Mouse (Mus musculus): Measurements from ENCODE around the gene Zfr2. TPM values are rescaled to one million over a fixed set of nuclear protein-coding genes. Genes with fewer than 3 reads are reported as not detected.
A peak's percentile ranks its signal among the peaks of the same experiment; 100 is the strongest.

The Zfr2 gene
- polyA plus RNA-seq, 1 experiment from 2014 or later = 4.1 TPM

DNA sequence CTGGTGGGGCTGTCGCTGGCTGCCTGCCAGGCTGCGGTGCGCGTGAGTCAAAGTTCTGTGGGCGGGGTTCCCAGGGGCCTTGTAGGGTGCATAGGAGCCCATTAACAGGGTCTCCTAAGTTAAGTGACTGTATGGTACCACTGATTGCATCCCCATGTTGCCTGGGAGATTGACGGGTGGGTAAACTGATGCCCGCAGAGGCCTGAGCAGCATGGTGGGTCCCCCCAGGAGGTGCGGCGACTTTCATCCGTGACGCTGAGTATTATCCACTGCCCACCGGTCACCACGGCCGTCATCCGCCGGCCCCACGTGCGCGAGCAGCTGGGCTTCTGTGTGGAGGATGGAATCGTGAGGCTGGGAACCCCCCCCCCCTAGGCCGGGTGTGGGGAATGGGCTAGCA, 39.4 kb downstream of the Zfr2 start:
- 93% methylated on average over 21 of the region's 21 CpGs for WGBS
- ATAC-seq (ENCODE audit: extremely low read depth, insufficient number of reproducible peaks, low FRiP score, low TSS enrichment) = no peak
- H3K4me3 ChIP-seq = no peak overlapping the region

DNA sequence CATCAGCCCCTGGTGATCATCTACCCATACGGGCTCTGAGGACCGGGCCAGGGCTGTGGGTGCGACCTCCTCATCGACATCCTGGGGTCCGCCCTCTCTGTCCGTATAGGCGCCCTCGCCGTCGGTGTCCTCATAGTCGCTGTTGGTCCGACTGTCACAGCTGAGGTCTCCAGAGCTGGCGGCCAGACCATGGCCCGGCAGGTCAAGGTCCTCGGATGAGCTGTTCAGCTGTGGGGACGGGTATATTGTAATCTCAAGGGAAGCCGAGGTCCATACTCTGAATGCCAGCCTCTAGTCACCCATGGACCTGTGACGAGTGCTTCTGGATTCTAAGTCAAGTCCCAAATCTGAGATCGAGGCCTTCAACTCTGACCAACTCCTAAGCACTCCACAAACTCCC, 40.9 kb downstream of the Zfr2 start:
- Histone ChIP-seq H3K27ac (replicated peaks) (no peak overlapping the region), H3K36me3 (peaks cover 50% of the 10 kb centered on the region), H3K4me3 (no peak overlapping the region), H3K9ac (no peak overlapping the region), H3K27me3 (replicated peaks) (peaks cover 19% of the 10 kb centered on the region), H3K4me2 (no peak overlapping the region), H3K9me3 (no peaks in the 10 kb centered on the region), H3K4me1 (peaks cover 6% of the 10 kb centered on the region)
- WGBS = 91% methylated on average over 19 of the region's 19 CpGs
- ATAC-seq (ENCODE audit: extremely low read depth, insufficient number of reproducible peaks, low FRiP score, low TSS enrichment) = no peak

More for the DNA sequence above, 39.4 kb downstream of the Zfr2 start:
- H3K27me3 ChIP-seq (replicated peaks) = peaks cover 5% of the 10 kb centered on the region
- no peaks in the 10 kb centered on the region for H3K9me3 ChIP-seq
- H3K4me2 ChIP-seq = no peak overlapping the region
- peaks cover 50% of the 10 kb centered on the region for H3K36me3 ChIP-seq
- H3K4me1 ChIP-seq = peaks cover 14% of the 10 kb centered on the region
- H3K9ac ChIP-seq = no peak overlapping the region
- H3K27ac ChIP-seq (replicated peaks) = no peak overlapping the region

DNA sequence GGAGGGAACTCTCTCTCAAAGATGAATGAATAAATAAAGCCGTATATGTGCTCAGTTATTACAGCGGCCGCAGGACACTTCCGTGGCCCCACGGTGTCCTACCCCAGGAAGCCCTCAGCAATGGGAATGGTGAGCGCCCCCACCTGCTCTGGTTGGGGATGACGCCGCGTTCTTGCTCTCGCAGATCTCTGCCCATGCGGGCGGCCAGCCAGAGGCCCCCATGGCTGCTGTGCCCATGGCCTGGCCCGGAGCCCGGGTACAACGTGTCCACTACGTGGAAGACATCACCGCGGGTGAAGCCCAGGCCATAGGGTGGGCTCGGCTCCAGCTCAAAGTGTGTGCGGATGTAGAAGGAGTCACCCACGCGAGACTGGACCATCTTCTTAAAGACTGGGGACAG, 44.7 kb downstream of the Zfr2 start:
- H3K27me3 ChIP-seq (replicated peaks) = peaks cover 56% of the 10 kb centered on the region
- ATAC-seq (ENCODE audit: extremely low read depth, insufficient number of reproducible peaks, low FRiP score, low TSS enrichment) = no peak

DNA sequence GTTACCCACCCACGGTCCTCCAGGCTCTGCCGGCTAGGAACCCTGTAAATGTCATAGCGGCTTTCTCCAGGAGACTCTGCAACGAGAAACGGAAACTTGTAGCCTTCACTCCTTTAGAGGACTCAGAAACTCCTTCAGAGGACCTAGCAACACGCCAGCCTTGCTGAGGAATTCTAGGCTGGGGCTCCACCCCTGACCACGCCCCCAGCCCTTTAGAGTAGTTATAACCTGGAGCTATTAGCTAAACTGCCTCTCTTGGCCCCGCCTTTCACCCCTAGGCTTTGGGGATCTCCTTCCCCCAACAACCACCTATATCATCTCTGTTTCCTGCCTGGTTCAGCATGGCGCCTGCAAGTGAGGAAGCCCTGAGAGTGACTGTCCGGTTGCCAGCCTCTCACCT, 46.5 kb downstream of the Zfr2 start:
- no peak overlapping the region for H3K27ac ChIP-seq (replicated peaks)
- H3K9me3 ChIP-seq = no peaks in the 10 kb centered on the region
- H3K4me3 ChIP-seq = peak overlapping the region; percentile 4; the same call in 1 of the 2 replicates
- H3K4me1 ChIP-seq = peaks cover 7% of the 10 kb centered on the region
- H3K9ac ChIP-seq = peak overlapping the region; percentile 52; the same call in 1 of the 2 replicates
- H3K27me3 ChIP-seq (replicated peaks) = peaks cover 74% of the 10 kb centered on the region
- no peaks in the 10 kb centered on the region for H3K36me3 ChIP-seq
- no peak for ATAC-seq (ENCODE audit: extremely low read depth, insufficient number of reproducible peaks, low FRiP score, low TSS enrichment)
- 26% methylated on average over 10 of the region's 10 CpGs for WGBS
- H3K4me2 ChIP-seq = peak overlapping the region; percentile 41

More for the DNA sequence above, 44.7 kb downstream of the Zfr2 start:
- H3K4me1 ChIP-seq = peaks cover 7% of the 10 kb centered on the region
- 65% methylated on average over 22 of the region's 22 CpGs for WGBS
- H3K4me2 ChIP-seq = no peak overlapping the region
- no peaks in the 10 kb centered on the region for H3K9me3 ChIP-seq
- H3K4me3 ChIP-seq = no peak overlapping the region
- H3K36me3 ChIP-seq = peaks cover 15% of the 10 kb centered on the region
- H3K9ac ChIP-seq = no peak overlapping the region
- no peak overlapping the region for H3K27ac ChIP-seq (replicated peaks)

DNA sequence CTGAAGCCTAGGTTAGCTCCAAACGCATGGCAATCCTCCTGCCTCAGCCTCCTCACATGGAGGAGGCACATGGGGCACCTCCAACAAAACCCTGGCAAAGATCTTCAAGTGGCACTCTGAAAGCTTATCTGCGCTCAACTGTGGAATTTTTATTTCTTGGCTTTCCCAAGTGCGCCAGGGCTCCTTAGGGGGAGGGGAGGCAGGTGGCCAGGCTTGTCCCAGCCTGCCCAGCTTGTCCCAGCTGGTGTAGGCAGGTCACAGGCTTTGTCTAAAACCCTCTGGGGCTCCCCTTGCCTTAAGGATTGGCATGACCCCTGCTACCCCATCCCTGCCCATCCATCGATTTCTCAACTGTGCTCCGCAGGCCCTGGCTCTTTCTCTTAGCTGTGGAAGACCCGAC, 51.2 kb downstream of the Zfr2 start:
- Histone ChIP-seq H3K9me3 (no peaks in the 10 kb centered on the region), H3K4me1 (peaks cover 15% of the 10 kb centered on the region), H3K4me3 (no peak overlapping the region), H3K27ac (replicated peaks) (no peak overlapping the region), H3K9ac (no peak overlapping the region), H3K4me2 (no peak overlapping the region), H3K27me3 (replicated peaks) (peaks cover 82% of the 10 kb centered on the region), H3K36me3 (no peaks in the 10 kb centered on the region)
- WGBS = 50% methylated on average over 6 of the region's 6 CpGs
- ATAC-seq (ENCODE audit: extremely low read depth, insufficient number of reproducible peaks, low FRiP score, low TSS enrichment) = no peak

DNA sequence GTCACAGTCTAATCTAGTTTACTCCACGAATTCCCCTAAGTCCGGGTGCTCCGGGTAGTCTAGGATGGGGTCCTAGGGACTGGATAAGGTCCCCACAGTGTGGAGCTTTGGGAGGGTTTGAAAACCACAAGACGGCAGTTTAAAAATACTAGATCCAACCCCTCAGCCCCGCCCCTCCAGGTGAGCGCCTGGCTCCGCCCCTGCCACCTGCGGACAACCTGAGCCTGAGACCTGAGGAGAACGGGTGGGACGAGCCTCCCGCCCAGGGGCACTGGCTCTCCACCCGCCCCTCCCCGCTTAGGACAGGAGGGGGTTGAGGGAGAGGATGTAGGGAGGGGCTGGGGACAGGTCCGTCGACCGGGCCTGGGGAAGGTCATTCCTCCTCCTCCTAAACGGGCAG, 51.8 kb downstream of the Zfr2 start:
- Histone ChIP-seq H3K9ac (no peak overlapping the region), H3K4me2 (peak overlapping the region; percentile 77)
- ATAC-seq (ENCODE audit: extremely low read depth, insufficient number of reproducible peaks, low FRiP score, low TSS enrichment) = no peak

DNA sequence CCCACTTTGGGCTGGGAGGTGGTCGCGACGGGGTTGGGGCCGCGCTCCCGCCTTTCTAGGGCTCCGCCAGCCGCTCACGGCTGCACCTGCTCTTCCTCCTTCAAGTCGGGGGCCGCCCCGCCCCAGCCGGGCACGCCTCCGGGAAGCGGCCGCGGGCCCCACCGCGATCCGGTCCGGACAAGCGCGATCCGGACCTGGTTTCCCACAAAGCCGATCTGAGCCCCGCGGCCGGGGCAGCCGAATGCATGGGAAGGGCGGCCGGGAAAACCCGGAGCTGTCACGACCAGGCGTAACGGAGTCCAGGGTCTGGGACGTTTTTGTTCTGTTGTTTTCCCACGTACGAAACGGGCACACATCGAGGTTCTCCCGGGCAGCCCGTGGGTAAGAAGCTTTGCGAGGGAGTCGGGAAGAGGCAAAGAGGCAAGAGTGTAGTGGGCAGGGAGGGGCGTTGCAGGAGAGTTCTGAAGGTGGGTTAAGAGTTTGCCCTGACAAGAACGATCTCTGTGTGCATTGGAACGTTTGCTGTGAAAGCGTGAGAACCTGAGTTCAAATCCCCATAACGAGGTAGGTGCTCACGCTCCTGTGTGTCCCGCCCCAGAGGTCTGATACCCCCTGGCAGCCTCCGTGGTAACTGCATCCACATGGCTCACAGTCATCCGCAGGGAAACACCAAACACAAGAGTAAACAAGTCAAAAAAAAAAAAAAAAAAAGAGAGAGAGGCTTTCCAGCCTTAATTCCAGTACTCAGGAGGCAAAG, 52.9 kb downstream of the Zfr2 start:
- H3K36me3 ChIP-seq = no peaks in the 10 kb centered on the region
- no peak overlapping the region for H3K27ac ChIP-seq (replicated peaks)
- peak overlapping the region; percentile 76 for H3K9ac ChIP-seq
- ATAC-seq (ENCODE audit: extremely low read depth, insufficient number of reproducible peaks, low FRiP score, low TSS enrichment) = peak; percentile 77
- H3K4me3 ChIP-seq = peak overlapping the region; percentile 51
- 1% methylated on average over 53 of the region's 54 CpGs for WGBS
- peaks cover 81% of the 10 kb centered on the region for H3K27me3 ChIP-seq (replicated peaks)
- peak overlapping the region; percentile 77 for H3K4me2 ChIP-seq
- no peaks in the 10 kb centered on the region for H3K9me3 ChIP-seq
- peaks cover 17% of the 10 kb centered on the region for H3K4me1 ChIP-seq

More for the DNA sequence above, 51.8 kb downstream of the Zfr2 start:
- Histone ChIP-seq H3K27ac (replicated peaks) (no peak overlapping the region), H3K9me3 (no peaks in the 10 kb centered on the region), H3K27me3 (replicated peaks) (peaks cover 81% of the 10 kb centered on the region), H3K36me3 (no peaks in the 10 kb centered on the region), H3K4me1 (peaks cover 13% of the 10 kb centered on the region), H3K4me3 (peak overlapping the region; percentile 51)
- 9% methylated on average over 17 of the region's 17 CpGs for WGBS

DNA sequence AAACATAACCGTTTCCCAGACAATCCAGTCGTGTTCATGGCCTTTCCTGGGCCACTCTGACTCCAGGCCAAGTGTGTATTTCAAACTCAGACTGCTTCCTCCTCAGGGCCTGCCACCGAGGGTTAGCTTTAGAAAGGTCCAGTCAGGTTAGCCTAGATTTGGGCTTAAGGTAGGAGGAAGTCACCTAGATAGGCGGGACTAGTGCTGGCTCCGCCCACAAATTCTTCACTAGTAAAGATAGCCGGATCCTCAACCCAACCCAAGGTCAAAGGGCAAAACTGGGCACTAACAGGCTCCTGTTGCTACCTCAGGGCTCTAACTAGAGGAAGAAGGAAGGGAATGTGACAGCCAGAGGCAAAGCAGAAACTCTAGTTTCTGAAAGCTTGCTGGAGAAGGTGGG, 53.6 kb downstream of the Zfr2 start:
- Histone ChIP-seq H3K27ac (replicated peaks) (no peak overlapping the region), H3K4me3 (no peak overlapping the region), H3K4me1 (peaks cover 23% of the 10 kb centered on the region), H3K9ac (no peak overlapping the region), H3K36me3 (no peaks in the 10 kb centered on the region), H3K4me2 (no peak overlapping the region; the same call in 1 of the 2 replicates), H3K9me3 (no peaks in the 10 kb centered on the region), H3K27me3 (replicated peaks) (peaks cover 81% of the 10 kb centered on the region)
- WGBS = 42% methylated on average over 6 of the region's 6 CpGs
- no peak for ATAC-seq (ENCODE audit: extremely low read depth, insufficient number of reproducible peaks, low FRiP score, low TSS enrichment)

DNA sequence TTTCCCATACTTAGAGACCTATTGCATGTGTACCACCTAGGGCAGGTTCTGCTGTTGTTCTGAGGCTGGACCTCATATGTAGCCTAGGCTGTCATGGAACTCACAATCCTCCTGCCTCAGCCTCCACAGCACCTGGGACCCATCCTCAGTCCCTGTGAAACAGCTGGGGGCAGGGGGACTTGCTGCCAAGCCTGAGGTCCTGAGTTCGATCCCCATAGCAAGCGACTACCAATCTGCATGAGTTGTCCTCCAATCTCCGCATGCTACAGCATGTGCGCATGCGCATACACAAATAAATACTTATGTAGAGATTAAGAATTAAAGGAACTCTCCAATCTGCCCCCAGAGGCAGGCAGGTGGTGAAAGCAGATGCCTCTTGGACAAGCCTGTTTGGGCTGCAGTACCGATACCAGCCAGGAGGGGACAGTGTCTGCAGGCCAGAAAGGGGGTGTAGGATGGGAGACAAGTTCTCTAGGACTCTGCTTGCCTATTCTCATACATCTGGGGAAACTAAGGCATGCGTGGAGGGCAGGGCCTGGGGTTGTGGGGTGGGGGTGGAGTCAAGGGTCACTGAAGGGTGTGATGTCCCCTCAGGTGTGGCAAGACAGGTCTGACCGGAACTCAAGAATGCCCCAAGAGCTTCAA, 54.7 kb downstream of the Zfr2 start:
- Histone ChIP-seq H3K4me2 (no peak overlapping the region), H3K9ac (no peak overlapping the region), H3K36me3 (no peaks in the 10 kb centered on the region), H3K9me3 (no peaks in the 10 kb centered on the region), H3K4me3 (no peak overlapping the region), H3K27me3 (replicated peaks) (peaks cover 74% of the 10 kb centered on the region), H3K4me1 (peaks cover 23% of the 10 kb centered on the region), H3K27ac (replicated peaks) (no peak overlapping the region)
- WGBS = 52% methylated on average over 8 of the region's 8 CpGs
- ATAC-seq (ENCODE audit: extremely low read depth, insufficient number of reproducible peaks, low FRiP score, low TSS enrichment) = no peak

DNA sequence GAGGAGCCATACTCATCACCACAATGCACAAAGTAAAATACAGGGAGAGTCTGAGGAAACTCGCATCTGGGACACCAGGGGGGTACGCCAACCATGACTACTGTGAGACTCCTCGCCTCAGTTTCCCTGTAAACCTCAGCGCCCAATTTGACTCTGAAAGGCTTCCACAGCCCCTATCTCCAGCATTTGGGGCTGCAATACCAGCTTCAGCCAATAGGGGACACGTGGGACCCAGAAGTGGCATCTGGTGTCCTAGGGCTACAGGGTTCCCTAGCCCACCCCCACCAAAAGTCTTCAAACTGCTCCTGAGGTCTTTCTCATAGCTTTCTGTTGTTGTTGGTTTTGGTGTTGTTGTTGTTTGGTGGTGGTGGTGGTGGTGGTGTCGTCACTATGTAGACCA, 55.6 kb downstream of the Zfr2 start:
- H3K4me2 ChIP-seq = no peak overlapping the region
- WGBS = 22% methylated on average over 6 of the region's 6 CpGs

DNA sequence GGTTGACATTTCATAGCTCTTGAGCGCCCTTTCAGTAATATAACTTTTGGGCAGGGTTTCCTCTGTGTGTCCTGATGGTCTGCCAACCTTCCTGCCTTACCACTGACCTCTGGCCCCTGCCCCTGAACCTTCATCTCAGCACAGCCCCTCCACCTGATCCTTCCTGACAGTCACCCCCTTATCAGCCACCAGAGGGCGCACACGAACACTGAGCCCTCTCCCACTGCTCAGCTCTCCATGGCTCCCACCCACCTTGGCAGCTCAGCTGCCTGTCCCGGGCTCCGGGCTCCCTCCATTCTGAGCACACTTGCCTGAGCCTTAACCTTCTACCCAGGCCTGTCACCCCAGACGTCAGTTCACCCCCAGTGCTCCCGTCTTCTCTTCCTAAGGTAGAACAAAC, 56.3 kb downstream of the Zfr2 start:
- Histone ChIP-seq H3K9me3 (no peaks in the 10 kb centered on the region), H3K36me3 (no peaks in the 10 kb centered on the region), H3K9ac (peak overlapping the region; percentile 44; the same call in 1 of the 2 replicates), H3K4me3 (no peak overlapping the region), H3K4me1 (peaks cover 32% of the 10 kb centered on the region), H3K4me2 (no peak overlapping the region), H3K27ac (replicated peaks) (no peak overlapping the region), H3K27me3 (replicated peaks) (peaks cover 58% of the 10 kb centered on the region)
- no peak for ATAC-seq (ENCODE audit: extremely low read depth, insufficient number of reproducible peaks, low FRiP score, low TSS enrichment)
- 2% methylated on average over 7 of the region's 7 CpGs for WGBS

More for the DNA sequence above, 55.6 kb downstream of the Zfr2 start:
- no peak for ATAC-seq (ENCODE audit: extremely low read depth, insufficient number of reproducible peaks, low FRiP score, low TSS enrichment)
- Histone ChIP-seq H3K9me3 (no peaks in the 10 kb centered on the region), H3K4me3 (no peak overlapping the region), H3K27me3 (replicated peaks) (peaks cover 65% of the 10 kb centered on the region), H3K4me1 (peaks cover 25% of the 10 kb centered on the region), H3K36me3 (no peaks in the 10 kb centered on the region), H3K9ac (no peak overlapping the region), H3K27ac (replicated peaks) (no peak overlapping the region)
